Comparison of ENCODE assay signal across 8 mouse cellular contexts in genomic region chr8:84799136-84799931, GRCm38 (mm10). TPM values are rescaled to one million over a fixed set of nuclear protein-coding genes. Genes with fewer than 3 reads are reported as not detected.
DNase-seq lines count a peak whose midpoint lies in the region; ATAC-seq and TF ChIP-seq lines count a peak whose summit lies in the region.

No protein-coding gene starts in this region.

- peak overlapping the region; percentile 85 to 86 for H3K4me3 ChIP-seq in MEL (ENCODE audit: control insufficient read depth in 1 of 2, insufficient read depth in 1 of 2, low read depth in 2 of 2, low read length in 2 of 2)
- H3K4me3 ChIP-seq in heart, embryonic 12.5 days: peak overlapping the region; percentile 90
- H3K4me3 ChIP-seq in kidney, postnatal 0 days (replicated peaks; ENCODE audit: low read depth, low read length): peak overlapping the region; percentile 79

- peak overlapping the region; percentile 96 for H3K4me2 ChIP-seq in heart, embryonic 12.5 days
- peak overlapping the region; percentile 80 for H3K4me2 ChIP-seq in kidney, postnatal 0 days (ENCODE audit: low read length)

- no peak for TF ChIP-seq CTCF in MEL (IDR thresholded peaks at IDR 0.05 in 2 of 3, conservative IDR thresholded peaks at IDR 0.05 in 1 of 3; ENCODE audit: control insufficient read depth in 1 of 3, insufficient read depth in 1 of 3, low read depth in 2 of 3, low read length in 3 of 3, poor library complexity in 1 of 3, severe bottlenecking in 1 of 3)
- TF ChIP-seq CTCF in kidney, postnatal 0 days (IDR thresholded peaks at IDR 0.05; ENCODE audit: low read depth): no peak

- no peaks in the 10 kb centered on the region for H3K9me3 ChIP-seq in MEL (replicated peaks; ENCODE audit: insufficient read depth, low read length)
- H3K9me3 ChIP-seq in heart, embryonic 12.5 days (replicated peaks): no peaks in the 10 kb centered on the region
- H3K9me3 ChIP-seq in kidney, postnatal 0 days (replicated peaks; ENCODE audit: low read length): no peaks in the 10 kb centered on the region

- no peak for ATAC-seq in cerebellum, adult (ENCODE audit: insufficient number of reproducible peaks, low FRiP score, low TSS enrichment)
- peak; percentile 54 for ATAC-seq in common myeloid progenitor, adult 5-6 weeks (replicated peaks; ENCODE audit: low read depth, poor library complexity, severe bottlenecking)
- peak; percentile 26 for ATAC-seq in heart, embryonic 12.5 days (ENCODE audit: insufficient number of reproducible peaks, low FRiP score)
- ATAC-seq in kidney, postnatal 0 days (replicated peaks; ENCODE audit: low FRiP score, low read depth): no peak

- peaks cover 2 to 14% of the 10 kb centered on the region in 2 experiments; a peak in 2 of 4 replicates for H3K4me1 ChIP-seq in MEL (ENCODE audit: control insufficient read depth in 1 of 2, insufficient read depth in 2 of 2, low read length in 2 of 2)
- peaks cover 20% of the 10 kb centered on the region for H3K4me1 ChIP-seq in heart, embryonic 12.5 days (replicated peaks)
- peaks cover 12% of the 10 kb centered on the region; the same call in 1 of the 2 replicates for H3K4me1 ChIP-seq in kidney, postnatal 0 days (replicated peaks; ENCODE audit: insufficient read depth, low read length)

- TF ChIP-seq POLR2A in MEL (IDR thresholded peaks at IDR 0.05; ENCODE audit: control insufficient read depth in 1 of 2, insufficient read depth in 1 of 2, low read depth in 1 of 2, low read length in 2 of 2, poor library complexity in 1 of 2): peak in 1 of 2 experiments; percentile 24; a peak in 2 of 4 replicates

- H3K36me3 ChIP-seq in MEL (ENCODE audit: control insufficient read depth in 1 of 2, insufficient read depth in 2 of 2, low read length in 2 of 2): no peaks in the 10 kb centered on the region; a peak in 1 of 4 replicates
- H3K36me3 ChIP-seq in heart, embryonic 12.5 days: peaks cover 4% of the 10 kb centered on the region; the same call in 1 of the 2 replicates
- H3K36me3 ChIP-seq in kidney, postnatal 0 days (ENCODE audit: insufficient read depth, low read length): no peaks in the 10 kb centered on the region

- TF ChIP-seq RAD21 in MEL (IDR thresholded peaks at IDR 0.05; ENCODE audit: low read depth, low read length): no peak

- TF ChIP-seq EP300 in MEL (IDR thresholded peaks at IDR 0.05; ENCODE audit: low read depth in 1 of 2, low read length in 2 of 2): no peak

- peaks cover 48% of the 10 kb centered on the region for H3K79me2 ChIP-seq in MEL (ENCODE audit: control insufficient read depth, insufficient read depth, low read length, poor library complexity)

- H3K27me3 ChIP-seq in MEL (ENCODE audit: control insufficient read depth in 1 of 2, insufficient read depth in 2 of 2, low read length in 2 of 2): no peaks in the 10 kb centered on the region
- peaks cover 87% of the 10 kb centered on the region for H3K27me3 ChIP-seq in heart, embryonic 12.5 days (replicated peaks)
- H3K27me3 ChIP-seq in kidney, postnatal 0 days (ENCODE audit: insufficient read depth, low read length): peaks cover 18% of the 10 kb centered on the region

- peak; percentile 69 for DNase-seq in cerebellum, adult 11-12 months
- peak; percentile 75 for DNase-seq in MEL (ENCODE audit: low read depth, low spot score)
- DNase-seq in kidney, postnatal 0 days (ENCODE audit: low spot score): peak; percentile 54
- DNase-seq in lung, postnatal 36 days: peak; percentile 61
- DNase-seq in spleen, postnatal 36 days (ENCODE audit: low spot score in 2 of 2): peak; percentile 24 to 29

- 4% methylated on average over 108 of the region's 108 CpGs for WGBS in heart, embryonic 12.5 days
- WGBS in kidney, postnatal 0 days: under 1% methylated on average over 64 of the region's 108 CpGs

- peak overlapping the region; percentile 41 for H3K27ac ChIP-seq in MEL (ENCODE audit: control insufficient read depth, low read depth, low read length)
- peak overlapping the region; percentile 57 for H3K27ac ChIP-seq in heart, embryonic 12.5 days (ENCODE audit: poor library complexity, severe bottlenecking)
- peak overlapping the region; percentile 78 for H3K27ac ChIP-seq in kidney, postnatal 0 days

- H3K9ac ChIP-seq in MEL (ENCODE audit: control insufficient read depth, low read depth, low read length, poor library complexity, severe bottlenecking): peak overlapping the region; percentile 91
- H3K9ac ChIP-seq in heart, embryonic 12.5 days: peak overlapping the region; percentile 91
- peak overlapping the region; percentile 94 for H3K9ac ChIP-seq in kidney, postnatal 0 days (ENCODE audit: low read depth, low read length)

TF ChIP-seq in MEL, 35 proteins besides CTCF, POLR2A, EP300 and RAD21:
- TF ChIP-seq UBTF (IDR thresholded peaks at IDR 0.05; ENCODE audit: borderline replicate concordance, insufficient read depth, low read depth, low read length) (peak; percentile 56; the same call in 1 of the 2 replicates), MAX (IDR thresholded peaks at IDR 0.05; ENCODE audit: low read length) (no peak), POLR2AphosphoS2 (IDR thresholded peaks at IDR 0.05; ENCODE audit: low read length) (no peak), SIN3A (IDR thresholded peaks at IDR 0.05; ENCODE audit: low read length) (no peak), NELFE (IDR thresholded peaks at IDR 0.05; ENCODE audit: low read depth, low read length) (0 out of 2 replicates have a peak, but pooled peaks have one; percentile 13), RCOR1 (IDR thresholded peaks at IDR 0.05; ENCODE audit: low read depth, low read length) (no peak), MAZ (IDR thresholded peaks at IDR 0.05; ENCODE audit: low read depth, low read length) (0 out of 2 replicates have a peak, but pooled peaks have one; percentile 32), MAFK (IDR thresholded peaks at IDR 0.05; ENCODE audit: borderline replicate concordance, low read depth, low read length) (no peak), SMC3 (IDR thresholded peaks at IDR 0.05; ENCODE audit: low read depth, low read length) (no peak), TBP (IDR thresholded peaks at IDR 0.05; ENCODE audit: low read depth, low read length) (0 out of 2 replicates have a peak, but pooled peaks have one; percentile 20), ZNF384 (IDR thresholded peaks at IDR 0.05; ENCODE audit: low read depth, low read length) (no peak)
TF ChIP-seq in MEL: peak in this region for 4.

RNA-seq across cellular contexts. Expression of gene Nfix, which starts 0.8 kb away (rescaled TPM):
- total RNA-seq in MEL (2012; rRNA removed): 11.3 and 14.4 TPM in 2 replicates
- polyA plus RNA-seq in MEL (2012; ENCODE audit: insufficient read depth in 1 of 2, insufficient read length in 2 of 2, low read depth in 1 of 2, low replicate concordance in 2 of 2, missing spikeins in 1 of 2): 10 to 100 TPM in 1 of 2 experiments, not detected in 1; 29.1 TPM
- total RNA-seq in common myeloid progenitor, adult 5-6 weeks (2017): 11.6 and 15.5 TPM in 2 replicates
- 9.2 and 10.9 TPM in 2 replicates for polyA plus RNA-seq in heart, embryonic 12.5 days (2016; fragmentation: Nextera tagmentation; extraction: Ambion mirVana)
- 21.1 and 22.3 TPM in 2 replicates for polyA plus RNA-seq in kidney, postnatal 0 days (2015; fragmentation: Nextera tagmentation; extraction: Ambion mirVana)

RNA-seq across cellular contexts. Expression of gene Dand5, which starts 23.3 kb away (rescaled TPM):
- 1.4 and 1.7 TPM in 2 replicates for total RNA-seq in MEL (2012; rRNA removed)
- 1 to 10 TPM in 1 of 2 experiments, not detected in 1; 2.2 TPM for polyA plus RNA-seq in MEL (2012; ENCODE audit: insufficient read depth in 1 of 2, insufficient read length in 2 of 2, low read depth in 1 of 2, low replicate concordance in 2 of 2, missing spikeins in 1 of 2)
- 2.8 and 4.1 TPM in 2 replicates for total RNA-seq in common myeloid progenitor, adult 5-6 weeks (2017)
- polyA plus RNA-seq in heart, embryonic 12.5 days (2016; fragmentation: Nextera tagmentation; extraction: Ambion mirVana): 4.6 and 6.2 TPM in 2 replicates
- polyA plus RNA-seq in kidney, postnatal 0 days (2015; fragmentation: Nextera tagmentation; extraction: Ambion mirVana): 7.0 and 7.4 TPM in 2 replicates

RNA-seq across cellular contexts. Expression of gene Gadd45gip1, which starts 32.0 kb away (rescaled TPM):
- 47.5 and 51.8 TPM in 2 replicates for total RNA-seq in MEL (2012; rRNA removed)
- polyA plus RNA-seq in MEL (2012; ENCODE audit: insufficient read depth in 1 of 2, insufficient read length in 2 of 2, low read depth in 1 of 2, low replicate concordance in 2 of 2, missing spikeins in 1 of 2): 10 to 100 TPM in 1 of 2 experiments, not detected in 1; 62.9 TPM
- 56.5 and 63.7 TPM in 2 replicates for total RNA-seq in common myeloid progenitor, adult 5-6 weeks (2017)
- polyA plus RNA-seq in heart, embryonic 12.5 days (2016; fragmentation: Nextera tagmentation; extraction: Ambion mirVana): 50.9 and 52.1 TPM in 2 replicates
- 51.0 and 54.3 TPM in 2 replicates for polyA plus RNA-seq in kidney, postnatal 0 days (2015; fragmentation: Nextera tagmentation; extraction: Ambion mirVana)

RNA-seq across cellular contexts. Expression of gene Rad23a, which starts 41.1 kb away (rescaled TPM):
- 62.6 and 66.7 TPM in 2 replicates for total RNA-seq in MEL (2012; rRNA removed)
- 100 to 1,000 TPM in 1 of 2 experiments, not detected in 1; 155 TPM for polyA plus RNA-seq in MEL (2012; ENCODE audit: insufficient read depth in 1 of 2, insufficient read length in 2 of 2, low read depth in 1 of 2, low replicate concordance in 2 of 2, missing spikeins in 1 of 2)
- total RNA-seq in common myeloid progenitor, adult 5-6 weeks (2017): 30.0 and 45.4 TPM in 2 replicates
- 129 and 131 TPM in 2 replicates for polyA plus RNA-seq in heart, embryonic 12.5 days (2016; fragmentation: Nextera tagmentation; extraction: Ambion mirVana)
- 97.1 and 98.9 TPM in 2 replicates for polyA plus RNA-seq in kidney, postnatal 0 days (2015; fragmentation: Nextera tagmentation; extraction: Ambion mirVana)

RNA-seq across cellular contexts. Expression of gene Calr, which starts 47.4 kb away (rescaled TPM):
- total RNA-seq in MEL (2012; rRNA removed): 550 and 567 TPM in 2 replicates
- polyA plus RNA-seq in MEL (2012; ENCODE audit: insufficient read depth in 1 of 2, insufficient read length in 2 of 2, low read depth in 1 of 2, low replicate concordance in 2 of 2, missing spikeins in 1 of 2): 1,000 to 10,000 TPM in 1 of 2 experiments, not detected in 1; 1,110 TPM
- total RNA-seq in common myeloid progenitor, adult 5-6 weeks (2017): 1,972 and 2,060 TPM in 2 replicates
- 747 and 767 TPM in 2 replicates for polyA plus RNA-seq in heart, embryonic 12.5 days (2016; fragmentation: Nextera tagmentation; extraction: Ambion mirVana)
- polyA plus RNA-seq in kidney, postnatal 0 days (2015; fragmentation: Nextera tagmentation; extraction: Ambion mirVana): 644 and 753 TPM in 2 replicates

Comparison
In these comparisons a context has a peak if more than half of its experiments do, and no peak if none do; other contexts are left out.
1. ATAC-seq: peak in common myeloid progenitor, adult 5-6 weeks (single experiment) and heart, embryonic 12.5 days (single experiment); none in cerebellum, adult (single experiment) and kidney, postnatal 0 days (single experiment).
2. Peak in every context shown above with its lines, with median percentiles within 50 percentile points of each other: DNase-seq, H3K27ac ChIP-seq, H3K4me3 ChIP-seq and H3K9ac ChIP-seq.